Mouse (Mus musculus): ENCODE measurements at regions not wholly inside any gene's neighbourhood (a gene's known extent, or its start where the extent isn't known, plus 50 kb on each side); places are given as distances from the start of the nearest gene placed in this dataset.

DNA sequence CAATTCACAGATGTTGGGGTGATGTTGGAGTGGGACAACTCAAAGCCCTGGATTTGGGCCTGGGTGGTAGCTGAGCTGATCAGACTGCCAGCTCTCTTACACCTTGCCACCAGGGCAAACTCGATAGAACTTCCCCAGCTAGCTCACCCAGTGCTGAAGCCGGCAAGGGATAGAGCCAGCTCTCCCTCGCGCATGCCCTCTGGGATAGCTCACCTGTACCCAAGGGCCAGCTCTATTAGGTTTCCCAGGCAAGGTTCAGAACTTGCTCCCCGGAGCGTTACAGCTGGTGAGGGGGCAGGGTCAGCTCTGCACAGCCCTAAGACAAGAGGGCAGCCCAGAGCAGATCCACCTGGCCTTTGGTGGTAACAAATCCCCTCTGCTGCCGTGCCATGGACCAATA, 54.1 kb upstream of the 1700012A03Rik start:
- no peak for DNase-seq (ENCODE audit: low spot score in 2 of 2)

DNA sequence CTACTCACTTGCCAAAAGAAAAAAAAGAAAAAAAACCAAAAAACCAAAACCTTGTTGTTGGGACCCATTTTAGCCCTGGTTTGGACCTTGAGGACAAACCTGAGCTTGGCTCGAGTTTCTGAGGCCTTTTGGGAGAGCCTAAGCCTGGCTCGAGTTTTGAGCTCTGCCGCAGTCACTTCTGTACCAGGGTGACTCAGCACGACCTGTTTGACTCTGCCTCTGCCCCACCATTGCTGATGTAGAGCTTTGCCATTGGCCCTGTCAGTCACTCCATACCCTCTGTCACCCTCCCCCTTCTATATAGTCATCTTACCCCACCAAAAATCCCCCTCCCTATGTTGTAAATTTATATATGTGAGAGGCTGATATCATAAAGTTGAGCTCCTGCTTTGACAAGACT, 54.8 kb upstream of the 1700012A03Rik start:
- DNase-seq (ENCODE audit: low spot score in 2 of 2) = no peak

DNA sequence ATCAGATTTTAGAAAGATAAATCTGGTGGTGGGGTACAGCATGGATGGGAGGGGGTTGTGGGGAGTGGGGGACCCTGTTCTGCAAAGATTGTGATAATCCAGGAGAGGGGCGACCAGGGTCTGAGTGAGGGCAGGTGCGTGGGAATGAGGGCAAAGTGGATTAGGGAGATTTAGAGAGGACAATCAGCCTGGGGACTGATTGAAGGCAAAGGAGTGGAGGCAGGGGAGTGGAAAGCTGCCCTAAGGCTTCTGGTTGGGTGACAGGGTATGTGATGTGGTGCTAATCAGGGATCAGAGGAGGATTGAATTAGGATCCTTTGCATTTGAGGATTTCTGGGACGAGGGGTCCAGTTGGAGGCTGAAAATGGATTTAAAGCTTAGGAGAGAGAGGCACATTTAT, 64.3 kb upstream of the 1700012A03Rik start:
- no peak for DNase-seq (ENCODE audit: low spot score in 2 of 2)

DNA sequence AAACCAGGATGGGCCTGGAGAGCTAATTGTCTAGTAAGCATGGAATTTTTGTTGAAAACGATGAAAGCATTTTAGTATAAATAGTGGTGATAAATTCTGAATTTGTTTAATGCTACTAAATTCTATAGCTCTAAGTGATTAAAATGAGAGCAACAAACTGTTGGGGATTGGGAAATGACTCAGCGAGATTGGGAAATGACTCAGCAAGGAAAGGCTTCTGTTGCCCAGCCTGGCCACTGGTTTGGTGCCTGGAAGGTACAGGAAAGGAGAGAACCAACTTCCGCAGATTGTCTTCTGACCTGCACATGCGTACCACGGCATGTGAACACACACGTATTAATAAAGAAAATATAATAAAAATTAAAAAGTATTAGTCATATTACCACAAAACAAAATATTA, 73.3 kb upstream of the 1700012A03Rik start:
- DNase-seq (ENCODE audit: low spot score in 2 of 2) = no peak

- no peak for DNase-seq (ENCODE audit: low spot score in 2 of 2)
These were observed 102.0 kb upstream of the 1700012A03Rik start for GRCm38 (mm10) chr6:31948063-31948481.

DNA sequence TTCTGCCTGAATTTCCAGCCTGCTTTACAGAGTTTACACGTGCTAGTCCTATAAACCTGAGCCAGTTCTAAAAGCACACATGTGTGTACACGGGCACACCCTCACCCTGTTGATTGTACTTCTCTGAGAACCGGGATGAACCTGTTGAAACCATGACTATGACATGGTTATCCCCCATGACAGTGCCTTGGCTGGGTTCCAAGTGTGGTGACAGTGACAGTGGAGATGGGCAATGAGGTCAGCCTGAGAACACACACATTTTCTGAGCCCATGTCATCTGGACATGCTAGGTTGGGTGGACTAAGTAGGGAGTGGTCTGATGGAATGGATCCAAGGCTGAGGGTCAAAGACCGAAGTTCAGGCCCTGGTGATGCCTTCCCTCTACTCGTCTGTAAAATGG, 103.5 kb upstream of the 1700012A03Rik start:
- DNase-seq (ENCODE audit: low spot score in 2 of 2) = no peak

GRCm38 (mm10) chr6:31945347-31945746, 104.7 kb upstream of the 1700012A03Rik start:
- no peak for DNase-seq (ENCODE audit: low spot score in 2 of 2)

- DNase-seq (ENCODE audit: low spot score in 2 of 2) = no peak
These were observed 105.5 kb upstream of the 1700012A03Rik start for GRCm38 (mm10) chr6:31944546-31944945.

DNA sequence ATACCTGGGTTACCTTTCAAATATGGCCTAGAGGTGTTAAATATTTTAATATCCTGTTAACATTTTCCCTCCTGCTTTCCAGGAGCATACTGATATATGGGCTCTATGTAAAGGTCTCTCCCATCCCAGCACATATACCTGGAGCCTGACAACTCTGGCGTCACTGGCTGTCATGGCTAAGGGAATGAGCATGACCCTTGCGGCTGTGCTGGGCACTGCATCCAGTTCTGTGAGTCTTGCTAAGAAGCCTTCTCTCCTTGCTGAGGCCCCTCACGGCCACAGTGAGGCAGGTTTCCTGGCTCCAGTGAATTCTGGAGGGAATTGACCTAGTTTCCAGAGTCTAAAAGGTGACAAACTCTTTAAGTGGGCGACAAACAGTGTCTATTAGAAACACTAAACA, 107.3 kb upstream of the 1700012A03Rik start:
- no peak for DNase-seq (ENCODE audit: low spot score in 2 of 2)

DNA sequence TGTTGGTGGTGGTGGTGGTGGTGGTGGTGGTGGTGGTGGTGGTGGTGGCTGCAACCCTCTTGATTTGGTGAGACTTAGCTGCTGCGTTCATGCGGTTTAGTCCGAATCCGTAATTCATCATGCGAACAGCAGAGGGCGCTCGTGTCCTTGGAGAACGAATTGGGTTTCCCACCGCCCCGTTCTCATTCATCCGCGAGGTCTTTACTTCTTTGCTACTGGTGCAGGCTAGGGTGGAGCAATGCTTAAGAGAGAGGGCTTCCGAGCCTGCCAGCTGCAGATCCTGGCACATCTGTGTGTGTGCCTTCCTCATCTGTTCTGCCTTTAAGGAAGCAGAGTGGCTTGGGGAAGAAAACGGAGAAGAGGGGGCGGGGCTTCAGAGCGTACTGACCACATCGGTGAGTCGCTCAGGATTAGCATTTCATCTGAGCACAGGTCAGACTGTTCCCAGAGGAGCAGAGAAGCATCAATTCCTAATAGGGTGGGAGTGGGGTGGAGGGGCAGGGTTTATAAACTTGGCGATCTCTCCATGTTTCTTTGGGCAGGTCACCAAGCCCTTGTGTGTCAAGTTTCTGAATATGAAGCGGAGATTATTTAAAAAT, 111.7 kb upstream of the 1700012A03Rik start:
- DNase-seq (ENCODE audit: low spot score in 2 of 2) = peak in 1 of 2 experiments; percentile 87

GRCm38 (mm10) chr6:31937146-31937545, 112.9 kb upstream of the 1700012A03Rik start:
- no peak for DNase-seq (ENCODE audit: low spot score in 2 of 2)

- DNase-seq (ENCODE audit: low spot score in 2 of 2) = no peak
These were observed 115.2 kb upstream of the 1700012A03Rik start for GRCm38 (mm10) chr6:31934826-31935225.

DNA sequence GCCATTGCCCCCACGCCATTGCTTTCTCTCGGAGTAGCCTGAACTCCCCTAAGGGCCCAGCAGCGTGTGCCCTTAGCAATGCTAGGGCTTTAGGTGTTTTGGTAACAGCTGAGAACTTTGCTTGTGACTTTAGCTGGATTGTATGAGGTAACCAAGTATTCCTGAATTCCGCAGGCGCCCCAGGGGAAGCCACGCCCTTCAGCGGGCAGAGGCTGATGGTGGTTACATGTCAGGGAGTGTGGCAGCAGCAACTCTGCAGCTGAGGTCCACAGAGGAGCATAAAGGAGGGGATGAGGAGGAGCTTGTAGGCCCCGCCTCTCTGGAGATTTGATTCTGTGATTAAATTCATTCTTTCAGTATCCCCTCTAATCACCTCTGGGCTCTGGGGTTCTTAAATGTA, 116.1 kb upstream of the 1700012A03Rik start:
- DNase-seq (ENCODE audit: low spot score in 2 of 2) = no peak

DNA sequence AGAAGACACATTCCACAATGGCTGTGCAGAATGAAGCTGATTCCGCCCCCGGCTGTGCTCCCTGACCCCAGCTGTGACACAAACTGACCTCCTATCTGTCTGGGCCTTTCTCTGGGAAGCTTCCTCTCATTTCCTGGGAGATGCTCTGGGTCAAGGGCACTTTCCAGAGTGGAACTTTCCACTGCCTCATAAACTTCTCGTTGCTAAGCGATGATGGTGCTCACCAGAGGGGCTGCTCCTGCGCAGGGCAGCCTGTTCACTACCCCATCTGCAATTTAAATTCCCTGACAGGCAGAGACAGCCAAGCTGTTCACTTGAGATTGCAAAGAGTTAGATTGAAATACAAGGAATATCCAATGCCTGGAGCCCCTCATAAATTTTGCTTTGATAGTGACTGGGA, 116.7 kb upstream of the 1700012A03Rik start:
- no peak for DNase-seq (ENCODE audit: low spot score in 2 of 2)

GRCm38 (mm10) chr6:31931116-31931515, 118.9 kb upstream of the 1700012A03Rik start:
- no peak for DNase-seq (ENCODE audit: low spot score in 2 of 2)

- no peak for DNase-seq (ENCODE audit: low spot score in 2 of 2)
These were observed 120.9 kb upstream of the 1700012A03Rik start for GRCm38 (mm10) chr6:31929165-31929564.

DNA sequence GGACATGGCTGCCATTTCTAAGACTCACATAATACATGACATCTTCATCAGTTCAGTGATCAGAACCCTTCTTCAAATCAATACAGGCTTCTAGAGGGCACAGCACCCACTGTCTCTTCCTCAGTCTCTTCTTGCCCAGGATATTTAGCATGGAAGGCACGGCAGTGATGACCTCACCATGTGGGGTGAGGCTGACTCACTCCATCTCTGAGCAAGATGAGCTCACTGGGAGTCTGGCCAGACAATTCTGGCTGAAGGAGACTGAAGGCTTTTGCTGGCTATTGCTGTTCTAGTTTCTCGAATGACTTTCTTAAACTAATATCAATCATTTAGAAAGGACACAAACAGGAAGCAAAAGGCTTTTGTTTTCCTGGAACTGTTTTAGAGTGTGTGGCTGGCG, 122.9 kb upstream of the 1700012A03Rik start:
- DNase-seq (ENCODE audit: low spot score in 2 of 2) = peak in 1 of 2 experiments; percentile 51

DNA sequence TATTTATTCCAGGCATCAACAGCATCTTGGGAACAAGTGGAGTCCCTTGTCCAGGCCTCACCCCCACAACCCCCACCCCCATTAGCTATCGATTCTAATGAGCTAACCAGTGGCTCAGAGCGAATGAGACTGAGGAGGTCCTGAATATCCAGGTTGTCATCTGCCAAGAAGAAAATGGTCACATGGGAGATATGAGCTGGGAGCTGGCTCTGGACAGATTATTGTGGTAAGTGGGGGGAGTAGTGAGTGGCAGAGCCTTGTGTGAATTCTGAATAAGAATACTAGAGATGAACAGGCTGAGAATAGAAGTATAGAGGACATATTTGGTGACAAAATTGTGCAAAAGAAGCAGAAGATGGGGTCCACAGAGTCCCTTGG, 125.4 kb upstream of the 1700012A03Rik start:
- no peak for DNase-seq (ENCODE audit: low spot score in 2 of 2)

- peak in 1 of 2 experiments; percentile 31 for DNase-seq (ENCODE audit: low spot score in 2 of 2)
These were observed 125.9 kb upstream of the 1700012A03Rik start for GRCm38 (mm10) chr6:31923951-31924668.

- no peak for DNase-seq (ENCODE audit: low spot score in 2 of 2)
These were observed 128.4 kb upstream of the 1700012A03Rik start for GRCm38 (mm10) chr6:31921561-31922152.

GRCm38 (mm10) chr6:31917411-31918131, 132.5 kb upstream of the 1700012A03Rik start:
- DNase-seq (ENCODE audit: low spot score in 2 of 2) = peak in 1 of 2 experiments; percentile 86

GRCm38 (mm10) chr6:31901791-31902190, 148.3 kb upstream of the 1700012A03Rik start:
- no peak for DNase-seq (ENCODE audit: low spot score in 2 of 2)

All from left cerebral cortex, adult 9 months (tissue).